Mouse (Mus musculus): ENCODE results near the gene Rin2. TPM values are rescaled to one million over a fixed set of nuclear protein-coding genes. Genes with fewer than 3 reads are reported as not detected.

Gene Rin2
- total and polyA plus RNA-seq, 3 experiments: 0.05 to 0.10 (median 0.08) TPM

DNA sequence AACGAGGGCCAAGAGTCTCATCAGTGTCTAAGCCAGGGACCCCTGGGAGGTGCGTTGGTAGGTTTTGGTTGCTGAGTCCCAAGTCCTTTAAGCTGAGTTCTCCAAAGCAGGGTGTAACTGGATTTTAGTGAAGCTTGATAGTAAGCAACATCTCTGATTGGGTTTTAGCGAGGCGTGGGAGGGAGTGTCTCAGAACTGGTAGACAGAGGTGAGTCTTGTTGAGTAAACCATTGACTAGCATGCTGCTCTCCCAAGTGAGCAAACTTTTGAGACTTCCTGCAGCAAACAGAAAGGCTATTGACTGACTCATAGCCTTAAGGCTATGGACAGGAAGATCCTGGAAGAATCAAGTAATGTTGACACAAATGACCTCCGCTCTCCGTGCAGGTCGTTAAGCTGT, 112.5 kb downstream of the Rin2 start:
- in situ Hi-C loops (cut with MboI; ENCODE audit: low pct_ligation_motif_present, low pct_unique_long_range_greater_than_20kb, low sequenced_read_pairs): no loop called here
- dilution Hi-C loops (cut with MboI; ENCODE audit: extremely low pct_ligation_motif_present, extremely low pct_unique_long_range_greater_than_20kb, low sequenced_read_pairs): no loop called here
- TF ChIP-seq BHLHE40 (IDR thresholded peaks at IDR 0.05; ENCODE audit: low read depth, low read length): no peak
- no peak for TF ChIP-seq RCOR1 (conservative IDR thresholded peaks at IDR 0.05; ENCODE audit: low read depth, low read length)
- no peak for TF ChIP-seq GABPA (IDR thresholded peaks at IDR 0.05; ENCODE audit: insufficient replicate concordance, low read depth, low read length)
- TF ChIP-seq NELFE (IDR thresholded peaks at IDR 0.05; ENCODE audit: low read depth, low read length): no peak
- no peak for TF ChIP-seq POLR2A (IDR thresholded peaks at IDR 0.05; ENCODE audit: low read depth, low read length)
- TF ChIP-seq MEF2A (IDR thresholded peaks at IDR 0.05; ENCODE audit: borderline replicate concordance, low read depth, low read length): no peak
- no peak for TF ChIP-seq MXI1 (IDR thresholded peaks at IDR 0.05; ENCODE audit: low read depth, low read length)
- TF ChIP-seq JUN (IDR thresholded peaks at IDR 0.05; ENCODE audit: insufficient read depth, low read depth, low read length): no peak
- no peak for TF ChIP-seq MAX (IDR thresholded peaks at IDR 0.05; ENCODE audit: low read length)
- no peak for TF ChIP-seq MAFK (IDR thresholded peaks at IDR 0.05; ENCODE audit: insufficient replicate concordance, low read length)
- no peak for TF ChIP-seq IRF4 (IDR thresholded peaks at IDR 0.05; ENCODE audit: low read depth, low read length)
- TF ChIP-seq ETS1 (conservative IDR thresholded peaks at IDR 0.05; ENCODE audit: low read depth, low read length): no peak
- TF ChIP-seq ZC3H11A (IDR thresholded peaks at IDR 0.05; ENCODE audit: low read depth, low read length): no peak
- TF ChIP-seq SMC3 (IDR thresholded peaks at IDR 0.05; ENCODE audit: low read depth, low read length): no peak
- TF ChIP-seq ZMIZ1 (IDR thresholded peaks at IDR 0.05; ENCODE audit: low read depth, low read length): no peak
- TF ChIP-seq TCF12 (IDR thresholded peaks at IDR 0.05; ENCODE audit: low read depth, low read length): no peak
- no peak for TF ChIP-seq RAD21 (IDR thresholded peaks at IDR 0.05; ENCODE audit: low read depth, low read length)
- no peak for TF ChIP-seq USF2 (conservative IDR thresholded peaks at IDR 0.05; ENCODE audit: low read depth, low read length)
- no peak overlapping the region for H3K9ac ChIP-seq (ENCODE audit: insufficient read depth, low read depth)
- H3K27me3 ChIP-seq (replicated peaks): no peaks in the 10 kb centered on the region
- peaks cover 4% of the 10 kb centered on the region for H3K9me3 ChIP-seq (replicated peaks; ENCODE audit: low read length)
- no peak overlapping the region for H3K4me2 ChIP-seq (ENCODE audit: insufficient read depth, low read depth, poor library complexity, severe bottlenecking)
- H3K27ac ChIP-seq (ENCODE audit: insufficient read depth, low read depth): no peak overlapping the region
- H3K4me1 ChIP-seq (ENCODE audit: control insufficient read depth in 1 of 2, insufficient read depth in 2 of 2): peaks cover 0 to 32% of the 10 kb centered on the region in 2 experiments; a peak in 2 of 4 replicates
- no peaks in the 10 kb centered on the region for H3K36me3 ChIP-seq (replicated peaks in 1 of 2; ENCODE audit: control insufficient read depth in 1 of 2, insufficient read depth in 1 of 2, low read length in 1 of 2)
- DNase-seq (ENCODE audit: extremely low read depth): no peak
- H3K4me3 ChIP-seq (replicated peaks in 1 of 3; ENCODE audit: low read depth in 2 of 3, low read length in 2 of 3, poor library complexity in 1 of 3): no peak overlapping the region
- no peaks in the 10 kb centered on the region for H3K79me2 ChIP-seq (replicated peaks; ENCODE audit: control insufficient read depth, extremely low read depth, insufficient read depth, poor library complexity, severe bottlenecking)

GRCm38 (mm10) chr2:145788562-145789346, 113.7 kb downstream of the Rin2 start:
- TF ChIP-seq CHD2 (IDR thresholded peaks at IDR 0.05; ENCODE audit: low read length) (no peak), UBTF (IDR thresholded peaks at IDR 0.05; ENCODE audit: low read depth, low read length) (no peak), TCF12 (IDR thresholded peaks at IDR 0.05; ENCODE audit: low read depth, low read length) (no peak), USF2 (conservative IDR thresholded peaks at IDR 0.05; ENCODE audit: low read depth, low read length) (no peak), MEF2A (IDR thresholded peaks at IDR 0.05; ENCODE audit: borderline replicate concordance, low read depth, low read length) (no peak), CHD1 (IDR thresholded peaks at IDR 0.05; ENCODE audit: low read depth, low read length) (no peak), ZKSCAN1 (IDR thresholded peaks at IDR 0.05; ENCODE audit: borderline replicate concordance, low read depth, low read length) (no peak)
- Histone ChIP-seq H3K27ac (ENCODE audit: insufficient read depth, low read depth) (no peak overlapping the region), H3K4me2 (ENCODE audit: insufficient read depth, low read depth, poor library complexity, severe bottlenecking) (no peak overlapping the region), H3K4me1 (ENCODE audit: control insufficient read depth in 1 of 2, insufficient read depth in 2 of 2) (peaks cover 0 to 22% of the 10 kb centered on the region in 2 experiments; a peak in 1 of 4 replicates), H3K27me3 (replicated peaks) (no peaks in the 10 kb centered on the region), H3K36me3 (replicated peaks in 1 of 2; ENCODE audit: control insufficient read depth in 1 of 2, insufficient read depth in 1 of 2, low read length in 1 of 2) (no peaks in the 10 kb centered on the region), H3K9ac (ENCODE audit: insufficient read depth, low read depth) (no peak overlapping the region), H3K79me2 (replicated peaks; ENCODE audit: control insufficient read depth, extremely low read depth, insufficient read depth, poor library complexity, severe bottlenecking) (no peaks in the 10 kb centered on the region), H3K4me3 (replicated peaks in 1 of 3; ENCODE audit: low read depth in 2 of 3, low read length in 2 of 3, poor library complexity in 1 of 3) (no peak overlapping the region), H3K9me3 (replicated peaks; ENCODE audit: low read length) (peaks cover 4% of the 10 kb centered on the region)
- DNase-seq (ENCODE audit: extremely low read depth): no peak
- dilution Hi-C loops (cut with MboI; ENCODE audit: extremely low pct_ligation_motif_present, extremely low pct_unique_long_range_greater_than_20kb, low sequenced_read_pairs) (no loop called here), in situ Hi-C loops (cut with MboI; ENCODE audit: low pct_ligation_motif_present, low pct_unique_long_range_greater_than_20kb, low sequenced_read_pairs) (no loop called here)
